Mouse (Mus musculus): Measurements from ENCODE around the gene Homer2. TPM values are rescaled to one million over a fixed set of nuclear protein-coding genes. Genes with fewer than 3 reads are reported as not detected.

The Homer2 gene
- total RNA-seq, 2 experiments from 2014 or later = 0.39 to 1.5 TPM

- no peak for ATAC-seq (replicated peaks; ENCODE audit: poor library complexity, severe bottlenecking)
Measured at GRCm38 (mm10) chr7:81706027-81706415, 1.3 kb downstream of the Homer2 start.

DNA sequence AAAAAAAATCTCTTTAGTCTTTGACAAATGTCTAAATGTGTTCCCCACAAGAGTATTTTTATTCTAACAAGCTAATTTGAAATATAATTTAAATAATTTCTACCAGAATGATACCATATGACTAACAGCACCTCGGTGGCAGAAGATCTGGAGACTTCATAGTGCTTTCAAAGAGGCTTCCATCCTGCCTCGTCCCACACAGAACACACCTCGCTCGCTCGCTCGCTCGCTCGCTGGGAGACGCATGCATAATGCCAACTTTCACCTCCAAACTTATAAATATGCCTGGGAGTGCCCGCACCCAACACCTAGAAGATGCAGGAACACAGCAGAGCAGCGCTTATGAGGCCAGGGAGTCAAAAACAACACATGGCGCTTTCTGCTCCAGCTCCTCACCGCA is 9.0 kb downstream of the Homer2 start:
- ATAC-seq (replicated peaks; ENCODE audit: poor library complexity, severe bottlenecking) = no peak

DNA sequence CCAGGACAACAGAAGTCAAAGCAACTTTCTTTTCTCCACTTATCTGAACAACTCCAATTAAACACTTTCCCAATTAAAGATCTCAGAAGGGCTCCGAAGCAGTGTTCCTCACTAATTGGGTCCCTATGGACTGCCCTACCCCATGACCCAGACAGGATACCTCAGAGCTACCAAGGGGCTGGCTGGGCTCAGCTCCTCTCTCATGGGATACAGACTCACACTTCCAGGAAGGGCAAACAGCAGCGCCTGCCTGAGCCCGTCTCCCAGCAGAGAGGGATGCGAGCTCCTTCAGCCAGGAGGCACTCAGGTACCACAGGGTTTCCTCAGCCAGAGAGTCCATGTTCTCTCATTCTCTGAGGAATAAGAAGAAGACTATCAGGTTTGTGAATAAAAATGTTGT is 9.4 kb downstream of the Homer2 start:
- no peak for ATAC-seq (replicated peaks; ENCODE audit: poor library complexity, severe bottlenecking)

DNA sequence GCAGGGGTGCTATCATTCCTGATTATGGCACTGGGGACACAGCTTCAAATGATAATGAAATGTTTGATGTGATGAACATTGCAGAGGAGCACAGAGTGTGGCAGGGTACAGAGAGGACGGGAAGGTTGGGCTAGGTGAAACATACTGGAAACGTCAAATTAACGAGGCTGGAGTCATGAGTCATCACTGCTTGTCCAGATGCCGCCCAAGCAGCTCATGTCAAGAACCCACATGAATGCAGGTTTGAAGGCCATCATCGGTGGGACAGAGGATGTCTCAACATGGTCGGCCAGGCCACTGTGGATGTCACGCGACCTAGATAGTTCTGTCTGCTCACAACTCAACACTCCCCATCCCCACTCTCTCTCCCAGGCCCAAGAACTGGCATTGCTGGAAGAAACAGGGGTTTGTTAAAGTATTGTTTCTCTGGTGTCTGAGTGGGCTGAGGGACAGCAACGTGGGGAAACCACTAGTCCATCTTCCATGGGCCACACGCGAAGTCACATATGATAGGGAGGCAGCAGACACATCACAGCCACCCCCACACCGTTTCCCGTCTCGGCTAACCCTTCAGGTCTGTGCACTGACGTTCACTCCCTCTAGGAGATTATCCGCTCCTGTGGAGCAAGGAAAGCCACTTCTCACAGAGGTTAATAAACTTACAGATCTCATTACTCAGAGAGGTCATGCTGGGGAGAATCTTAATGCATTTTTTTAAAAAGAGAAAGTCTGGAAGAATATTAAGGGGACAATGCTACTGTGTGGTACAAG is 11.4 kb downstream of the Homer2 start:
- no peak for ATAC-seq (replicated peaks; ENCODE audit: poor library complexity, severe bottlenecking)

- no peak for ATAC-seq (replicated peaks; ENCODE audit: poor library complexity, severe bottlenecking)
Measured at GRCm38 (mm10) chr7:81691067-81691466, 16.3 kb downstream of the Homer2 start.

DNA sequence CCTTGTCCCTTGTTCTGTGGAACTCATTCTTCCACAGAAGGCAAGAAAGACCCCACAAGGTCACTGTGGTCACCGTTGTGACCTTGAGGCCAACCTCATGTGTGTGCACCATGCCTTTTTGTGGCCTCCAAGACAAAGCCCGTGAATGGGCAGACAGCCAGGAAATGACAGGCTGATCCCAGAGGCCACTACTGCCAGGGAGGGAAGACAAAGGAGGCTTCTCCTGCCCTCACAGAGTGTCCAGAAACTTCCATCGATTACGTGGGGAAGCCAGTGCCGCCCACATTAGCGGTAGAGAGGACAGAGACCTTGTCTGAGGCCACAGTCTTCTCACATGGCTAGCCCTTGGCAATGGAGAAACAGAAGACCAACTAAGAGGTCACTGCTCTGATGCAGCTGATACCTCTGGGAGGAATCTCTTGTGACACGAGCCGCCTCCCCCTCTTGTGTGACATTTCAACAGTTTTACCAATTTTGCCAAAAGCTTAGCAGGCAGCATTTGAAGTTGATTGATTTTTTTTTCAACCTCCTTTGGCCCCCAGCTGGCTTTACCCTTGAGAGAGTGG is 18.1 kb downstream of the Homer2 start:
- no peak for ATAC-seq (replicated peaks; ENCODE audit: poor library complexity, severe bottlenecking)

- ATAC-seq (replicated peaks; ENCODE audit: poor library complexity, severe bottlenecking) = no peak
Measured at GRCm38 (mm10) chr7:81688378-81688777, 18.9 kb downstream of the Homer2 start.

GRCm38 (mm10) chr7:81687684-81688316 is 19.5 kb downstream of the Homer2 start:
- no peak for ATAC-seq (replicated peaks; ENCODE audit: poor library complexity, severe bottlenecking)

DNA sequence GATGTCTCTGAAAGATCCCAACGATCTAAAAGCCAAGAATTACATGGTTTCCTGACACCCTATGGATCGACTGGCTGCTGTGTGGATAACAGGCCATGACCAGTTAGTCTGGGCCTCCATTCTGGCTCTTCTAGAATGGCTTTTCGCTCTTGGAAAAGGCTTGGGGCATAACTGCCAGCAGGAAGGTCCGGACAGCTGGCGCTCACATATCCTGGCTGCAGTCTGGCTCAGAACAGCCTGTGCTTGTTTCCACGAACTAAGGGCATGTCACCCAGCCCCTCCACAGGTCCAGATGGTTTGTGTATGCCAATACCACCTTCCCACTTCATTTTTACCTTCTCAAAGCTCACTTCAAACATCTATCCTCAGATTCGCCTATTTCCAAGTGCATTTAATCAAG is 22.0 kb downstream of the Homer2 start:
- no peak for ATAC-seq (replicated peaks; ENCODE audit: poor library complexity, severe bottlenecking)

DNA sequence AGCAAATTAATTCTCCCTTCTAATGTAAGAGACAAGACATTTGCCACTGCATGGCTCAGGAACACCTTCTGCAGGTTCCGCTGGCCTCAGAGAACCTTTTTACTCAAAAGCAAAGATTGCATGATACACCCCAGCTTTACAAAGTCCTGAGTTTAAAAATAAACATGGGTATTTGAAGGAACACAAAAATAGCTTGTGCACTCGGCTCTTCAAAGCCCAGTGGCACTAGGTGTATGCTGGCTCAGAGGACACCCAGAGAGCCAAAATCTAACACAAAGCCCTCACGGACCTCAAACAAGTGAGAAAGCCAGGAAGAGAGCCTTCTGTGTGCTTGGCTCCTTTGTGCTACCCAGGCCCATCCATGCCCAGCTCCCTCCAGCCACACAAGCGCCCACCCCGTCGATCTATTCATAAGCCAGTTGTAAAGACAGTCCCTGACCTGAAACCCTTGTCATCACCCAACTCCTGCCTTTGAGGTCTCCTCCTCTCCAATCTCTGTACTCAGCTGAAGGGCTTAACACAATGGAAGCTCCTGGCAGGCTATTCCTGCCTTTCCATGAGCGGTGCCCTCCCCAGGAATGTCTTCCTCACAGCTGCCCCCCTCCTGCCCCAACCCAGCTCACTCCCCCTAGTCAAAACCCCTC is 23.4 kb downstream of the Homer2 start:
- no peak for ATAC-seq (replicated peaks; ENCODE audit: poor library complexity, severe bottlenecking)

- ATAC-seq (replicated peaks; ENCODE audit: poor library complexity, severe bottlenecking) = no peak
Measured at GRCm38 (mm10) chr7:81681386-81681785, 25.9 kb downstream of the Homer2 start.

DNA sequence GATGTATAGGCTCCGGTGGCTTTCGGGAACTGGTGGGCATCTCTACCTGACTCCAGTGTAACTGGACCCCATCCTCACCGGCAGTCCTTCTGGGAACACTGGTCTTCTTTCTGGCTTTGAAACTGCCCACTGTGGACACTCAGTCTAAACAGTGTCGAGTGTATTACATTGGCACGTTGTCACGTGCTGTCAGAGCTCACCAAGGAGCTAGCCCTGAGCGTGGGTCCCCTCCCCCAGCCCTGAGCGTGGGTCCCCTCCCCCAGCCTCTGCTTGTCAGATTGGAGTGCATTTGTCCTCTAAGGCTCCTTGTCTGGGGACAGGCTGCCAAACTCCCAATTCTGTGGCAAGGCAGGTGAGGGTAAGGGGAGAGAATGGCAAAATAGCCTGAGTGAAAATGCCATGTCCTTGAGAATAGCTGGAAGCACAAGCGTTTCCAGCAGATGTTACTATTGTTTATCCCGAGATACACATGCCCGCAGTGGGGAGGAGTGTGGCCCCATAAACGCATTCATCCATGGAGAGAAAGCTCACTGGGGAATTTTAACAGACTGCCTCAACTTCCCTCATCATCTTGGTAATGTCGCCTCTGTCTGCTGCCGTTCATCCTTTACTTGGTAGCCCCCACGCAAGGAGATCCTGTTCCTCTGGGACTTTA is 33.8 kb downstream of the Homer2 start:
- no peak for ATAC-seq (replicated peaks; ENCODE audit: poor library complexity, severe bottlenecking)

DNA sequence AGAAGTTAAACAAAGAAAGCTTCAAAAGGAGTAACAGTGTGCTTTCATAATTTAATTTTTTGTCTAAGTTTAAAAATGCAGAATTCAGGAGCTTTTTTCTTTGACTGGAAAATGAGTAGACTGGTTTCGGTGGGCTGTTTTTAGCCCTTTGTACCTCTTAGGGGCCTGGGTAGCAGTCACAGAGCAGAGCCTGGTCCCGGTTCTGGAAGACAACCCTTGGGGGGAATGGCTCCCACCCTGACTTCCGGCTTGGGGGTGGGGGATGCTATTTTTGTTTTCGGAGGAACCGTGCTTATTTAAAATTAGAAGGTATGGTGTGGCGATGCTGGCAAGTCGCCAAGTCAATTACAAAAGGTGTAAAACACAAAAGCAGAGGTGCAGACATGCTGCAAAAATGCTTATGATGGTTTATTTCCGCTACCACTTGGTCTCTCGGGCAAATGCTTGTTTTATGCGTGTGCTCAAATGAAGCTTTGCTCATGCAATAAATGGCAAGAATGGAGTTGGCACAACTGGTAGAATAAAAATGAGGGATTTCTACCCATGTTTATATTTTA is 34.5 kb downstream of the Homer2 start:
- ATAC-seq (replicated peaks; ENCODE audit: poor library complexity, severe bottlenecking) = no peak

DNA sequence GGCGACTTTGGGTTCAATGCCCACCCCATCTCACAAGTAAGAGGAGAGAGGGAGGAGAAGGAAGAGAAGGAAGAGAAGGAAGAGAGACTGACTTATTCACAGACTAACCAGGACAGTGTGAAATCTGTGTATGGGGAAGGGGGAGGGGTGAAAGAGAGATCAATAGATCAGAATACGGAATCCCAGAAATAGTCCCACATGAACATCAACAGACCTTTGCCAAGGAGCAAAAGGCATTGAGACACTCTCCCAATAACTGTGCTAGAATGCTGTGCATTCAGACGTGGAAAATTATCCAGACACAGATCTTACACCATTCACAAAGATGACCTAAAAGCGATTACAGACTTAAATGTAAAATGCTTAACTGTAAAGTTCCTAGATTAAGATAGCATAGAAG is 40.2 kb downstream of the Homer2 start:
- ATAC-seq (replicated peaks; ENCODE audit: poor library complexity, severe bottlenecking) = no peak

GRCm38 (mm10) chr7:81666585-81666984 is 40.7 kb downstream of the Homer2 start:
- peak; percentile 65 for ATAC-seq (replicated peaks; ENCODE audit: poor library complexity, severe bottlenecking)

- no peak for ATAC-seq (replicated peaks; ENCODE audit: poor library complexity, severe bottlenecking)
Measured at GRCm38 (mm10) chr7:81663057-81663456, 44.3 kb downstream of the Homer2 start.

DNA sequence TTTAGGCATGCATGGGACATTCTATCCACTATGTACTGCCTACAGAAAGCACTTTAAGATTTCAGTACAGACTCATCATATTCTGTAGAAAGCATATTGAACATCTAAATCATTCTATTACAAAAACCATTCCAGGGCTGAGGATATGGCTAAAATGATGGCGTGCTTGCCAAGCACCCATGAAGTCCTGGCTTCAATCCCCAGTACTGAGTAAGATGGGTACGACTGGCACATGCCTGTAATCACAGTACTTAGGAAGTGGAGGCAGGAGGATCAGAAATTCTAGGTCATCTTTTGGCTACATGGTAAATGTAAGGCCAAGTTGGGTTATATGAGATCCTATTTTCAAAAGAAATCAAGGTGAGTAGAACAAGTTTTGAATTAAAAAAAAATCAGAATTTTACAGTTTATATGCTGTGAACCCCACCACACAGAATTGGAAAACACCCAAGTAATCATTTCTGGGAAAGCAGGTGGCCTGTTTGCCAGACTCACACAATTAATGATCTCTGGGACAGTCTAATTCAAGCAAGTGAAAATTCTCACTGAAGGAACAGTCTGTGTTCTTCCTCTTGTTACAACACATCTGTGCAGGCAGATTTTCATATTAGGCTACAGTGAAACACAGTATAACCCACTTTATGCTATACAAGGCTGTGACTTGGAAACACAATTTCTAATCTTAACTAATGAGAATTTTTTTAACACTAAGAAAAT is 49.5 kb downstream of the Homer2 start:
- no peak for ATAC-seq (replicated peaks; ENCODE audit: poor library complexity, severe bottlenecking)

- no peak for ATAC-seq (replicated peaks; ENCODE audit: poor library complexity, severe bottlenecking)
Measured at GRCm38 (mm10) chr7:81657055-81657454, 50.3 kb downstream of the Homer2 start.

DNA sequence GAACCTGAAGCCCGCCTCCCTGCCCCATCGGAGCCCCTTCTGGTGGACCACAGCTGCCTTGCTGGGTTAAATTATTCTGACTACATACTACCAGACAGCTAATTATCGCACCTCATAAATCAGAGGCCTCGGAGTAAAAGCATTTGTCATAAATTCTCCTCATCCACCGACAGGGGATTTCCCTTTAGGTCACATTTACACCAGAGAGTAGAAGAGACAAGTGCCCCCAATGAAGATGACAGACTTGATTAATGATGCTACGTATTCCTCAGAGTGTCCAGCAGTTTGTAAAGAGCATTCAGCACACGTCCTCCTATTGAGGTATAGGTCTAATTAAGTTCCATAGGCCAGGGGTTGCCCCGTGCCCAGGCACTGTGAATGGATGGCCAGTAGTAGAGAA is 50.7 kb downstream of the Homer2 start:
- no peak for ATAC-seq (replicated peaks; ENCODE audit: poor library complexity, severe bottlenecking)
